Mouse (Mus musculus): ENCODE measurements around the gene Mtor.
A peak's percentile ranks its signal among the peaks of the same experiment; 100 is the strongest.

Mtor gene

GRCm38 (mm10) chr4:148596731-148597130 lies 148.3 kb downstream of the Mtor start:
- no peak for DNase-seq (ENCODE audit: low spot score)

- DNase-seq (ENCODE audit: low spot score) = no peak
Measured at GRCm38 (mm10) chr4:148598826-148599225, 150.4 kb downstream of the Mtor start.

DNA sequence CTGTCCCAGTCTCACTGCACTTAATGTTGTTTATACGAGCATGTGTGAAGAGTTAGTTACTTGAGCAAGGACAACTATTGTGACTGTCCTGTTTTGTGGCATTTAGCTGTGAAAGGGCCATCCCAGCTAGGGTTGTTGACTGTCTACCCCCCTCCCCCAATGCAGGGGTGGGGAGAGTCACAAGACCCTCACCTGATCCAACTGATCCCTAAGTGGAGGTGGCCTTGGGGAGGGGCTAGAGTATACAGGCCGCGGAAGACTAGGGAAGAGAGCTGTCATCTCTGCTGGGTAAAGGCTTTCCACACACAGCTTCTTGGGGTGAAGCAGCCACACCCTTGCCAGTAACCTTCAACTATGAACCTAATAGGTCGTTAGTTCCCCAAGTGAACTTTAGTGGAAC lies 151.9 kb downstream of the Mtor start:
- no peak for DNase-seq (ENCODE audit: low spot score)

- DNase-seq (ENCODE audit: low spot score) = no peak
Measured at GRCm38 (mm10) chr4:148601871-148602270, 153.5 kb downstream of the Mtor start.

- DNase-seq (ENCODE audit: low spot score) = no peak
Measured at GRCm38 (mm10) chr4:148602357-148603120, 154.1 kb downstream of the Mtor start, which contains the start of gene Masp2. Masp2 (plus strand) TSS chr4:148602554.

GRCm38 (mm10) chr4:148603376-148604139 lies 155.1 kb downstream of the Mtor start:
- DNase-seq (ENCODE audit: low spot score) = no peak

- no peak for DNase-seq (ENCODE audit: low spot score)
Measured at GRCm38 (mm10) chr4:148604141-148604540, 155.7 kb downstream of the Mtor start.

DNA sequence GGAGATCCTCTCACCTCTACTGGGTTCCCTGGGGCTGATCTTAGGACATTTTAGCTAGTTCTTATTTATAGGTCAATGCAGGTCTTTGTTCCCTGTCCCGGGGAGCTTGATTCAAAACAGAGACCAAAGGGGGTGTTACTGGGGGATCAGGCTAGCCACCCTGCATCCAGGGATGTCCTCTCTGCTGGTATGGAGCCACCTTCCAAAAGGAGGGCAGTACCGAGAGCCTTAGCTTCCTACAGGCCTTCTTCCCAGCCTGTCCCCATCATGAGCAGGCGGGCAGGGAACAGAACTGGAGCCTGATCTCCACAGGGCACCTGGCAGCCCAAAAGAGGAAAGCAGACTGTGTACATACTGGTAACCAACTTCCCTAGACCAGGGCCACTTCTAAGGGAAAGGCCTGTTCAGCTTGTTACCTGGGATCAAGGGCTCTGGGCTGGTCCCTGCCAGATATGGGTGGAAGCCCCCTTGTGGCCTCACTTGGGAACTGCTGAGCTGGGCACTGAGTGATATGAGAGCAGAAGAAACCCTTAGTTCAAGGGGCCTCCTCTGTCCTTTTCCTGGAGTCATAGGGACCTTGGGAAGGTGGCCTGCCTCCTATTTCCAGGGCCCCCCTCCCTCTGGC lies 156.2 kb downstream of the Mtor start:
- peak; percentile 55 for DNase-seq (ENCODE audit: low spot score)
